Mouse (Mus musculus) kidney, embryonic 15.5 days (tissue): ENCODE results near the gene Optc. TPM values are rescaled to one million over a fixed set of nuclear protein-coding genes. Genes with fewer than 3 reads are reported as not detected.

Source experiments
- ATAC-seq: fragments of 200-750 bp; cut with Nextera tagmentation; replicated peaks from 2 replicates; pipeline ENCODE4 v1.8.0; 2017; ENCODE audit warnings: moderate TSS enrichment; ENCODE audit not compliant: low FRiP score
- H3K27ac ChIP-seq: fragments of 300-500 bp; sonication (generic); 2 replicates; pipeline ENCODE4 v1.5.1; 2015; ENCODE audit warnings: mild to moderate bottlenecking, inconsistent platforms
- H3K27me3 ChIP-seq: fragments of 300-500 bp; sonication (generic); 2 replicates; pipeline ENCODE4 v1.6.1; 2015; ENCODE audit warnings: inconsistent platforms
- H3K36me3 ChIP-seq: fragments of 300-500 bp; sonication (generic); 2 replicates; pipeline ENCODE4 v1.6.1; 2015; ENCODE audit warnings: inconsistent platforms
- H3K4me1 ChIP-seq: fragments of 300-500 bp; sonication (generic); 2 replicates; pipeline ENCODE4 v1.6.1; 2015; ENCODE audit warnings: inconsistent platforms
- H3K4me2 ChIP-seq: fragments of 300-500 bp; sonication (generic); 2 replicates; pipeline ENCODE4 v1.6.1; 2015; ENCODE audit warnings: moderate library complexity, mild to moderate bottlenecking, inconsistent platforms
- H3K4me3 ChIP-seq: fragments of 300-500 bp; sonication (generic); replicated peaks from 2 replicates; pipeline ENCODE4 v1.5.1; 2015; ENCODE audit warnings: mild to moderate bottlenecking, inconsistent platforms
- H3K9ac ChIP-seq: fragments of 300-500 bp; sonication (generic); 2 replicates; pipeline ENCODE4 v1.6.1; 2015; ENCODE audit warnings: mild to moderate bottlenecking, inconsistent platforms
- H3K9me3 ChIP-seq: fragments of 300-500 bp; sonication (generic); replicated peaks from 2 replicates; pipeline ENCODE4 v1.6.1; 2016; ENCODE audit warnings: inconsistent platforms
- WGBS: fragments of 180-500 bp; shearing (Covaris S2); methylation state at CpG from one replicate; pipeline ENCODE4 v1.1.7; 2015; ENCODE audit warnings: mixed read lengths; 5-methylcytosine and 5-hydroxymethylcytosine counted together
- polyA plus RNA-seq: library from polyadenylated mRNA; unstranded; fragments of >200 nt; fragmentation: Nextera tagmentation; extraction: Ambion mirVana; gene quantifications from 2 replicates; pipeline ENCODE4 v1.2.1, GENCODE M21; 2015

The Optc gene
- polyA plus RNA-seq, 1 experiment from 2014 or later, result 0.56 TPM

DNA sequence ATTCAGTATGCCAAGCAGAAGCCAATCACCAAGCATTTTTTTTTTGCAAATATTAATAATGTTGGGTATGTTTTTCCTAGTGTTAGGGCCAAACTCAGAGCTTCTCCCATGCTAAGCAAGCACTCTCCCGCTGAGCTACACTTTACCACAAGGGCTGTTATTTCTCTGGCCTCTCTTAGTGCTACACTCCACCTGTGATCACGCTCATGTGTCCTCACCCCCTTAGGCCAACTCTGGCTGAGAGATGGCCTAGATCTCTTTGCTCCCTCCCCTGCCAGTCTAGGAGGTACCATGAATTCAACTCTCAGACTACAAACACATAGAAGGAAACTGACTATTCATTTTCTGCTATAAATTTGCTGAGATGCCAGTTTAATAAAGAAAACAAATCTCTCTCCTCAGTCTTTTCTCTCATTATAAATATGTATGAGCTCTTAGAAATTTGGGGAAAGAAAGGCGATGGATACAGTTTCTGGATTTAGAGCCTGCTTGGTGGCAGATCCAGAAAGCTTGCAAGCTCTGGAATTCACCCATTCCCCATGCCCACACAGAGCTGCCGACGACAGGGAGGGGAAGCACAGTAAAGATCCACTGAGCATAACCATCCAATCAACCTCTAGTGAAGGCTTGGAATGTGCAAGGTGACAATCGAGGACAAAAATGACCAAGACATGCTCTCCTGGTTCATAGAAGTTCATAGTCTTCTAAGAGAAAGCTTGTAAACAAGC lies 34.5 kb downstream of the Optc start:
- H3K4me1 ChIP-seq, result peaks cover 19% of the 10 kb centered on the region
- 0 out of 2 replicates have a peak, but pooled peaks cover 2% of the 10 kb centered on the region for H3K27me3 ChIP-seq
- H3K4me3 ChIP-seq, result no peak overlapping the region
- ATAC-seq, result no peak
- 81% methylated on average over 6 of the region's 6 CpGs for WGBS
- H3K4me2 ChIP-seq, result no peak overlapping the region
- no peaks in the 10 kb centered on the region for H3K9me3 ChIP-seq
- H3K36me3 ChIP-seq, result no peaks in the 10 kb centered on the region
- H3K9ac ChIP-seq, result no peak overlapping the region
- H3K27ac ChIP-seq, result no peak overlapping the region

DNA sequence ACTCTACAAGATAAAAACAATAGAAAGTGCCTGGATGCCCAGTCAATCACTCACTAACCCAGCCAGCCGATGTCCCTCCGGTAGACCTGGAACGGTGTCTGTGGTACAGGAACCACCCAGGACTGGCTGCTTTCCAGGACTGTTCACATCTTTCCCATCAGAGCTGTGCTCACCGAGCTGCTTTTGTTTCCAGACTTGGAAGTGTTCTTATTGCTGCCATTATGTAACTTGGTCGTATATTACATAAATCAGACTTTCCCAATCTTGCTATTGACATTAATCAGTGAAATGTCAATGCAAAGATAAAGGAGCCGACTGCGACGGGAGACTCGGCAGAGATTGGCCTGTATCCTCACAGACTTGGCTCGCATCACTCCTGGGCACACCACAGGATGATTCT lies 36.6 kb downstream of the Optc start:
- H3K9me3 ChIP-seq, result no peaks in the 10 kb centered on the region
- no peak overlapping the region for H3K27ac ChIP-seq
- no peak overlapping the region for H3K4me3 ChIP-seq
- no peak overlapping the region for H3K9ac ChIP-seq
- WGBS, result 83% methylated on average over 10 of the region's 10 CpGs
- H3K27me3 ChIP-seq, result 0 out of 2 replicates have a peak, but pooled peaks cover 2% of the 10 kb centered on the region
- no peak overlapping the region for H3K4me2 ChIP-seq
- H3K4me1 ChIP-seq, result peaks cover 5% of the 10 kb centered on the region; the same call in 1 of the 2 replicates
- no peaks in the 10 kb centered on the region for H3K36me3 ChIP-seq
- ATAC-seq, result no peak

DNA sequence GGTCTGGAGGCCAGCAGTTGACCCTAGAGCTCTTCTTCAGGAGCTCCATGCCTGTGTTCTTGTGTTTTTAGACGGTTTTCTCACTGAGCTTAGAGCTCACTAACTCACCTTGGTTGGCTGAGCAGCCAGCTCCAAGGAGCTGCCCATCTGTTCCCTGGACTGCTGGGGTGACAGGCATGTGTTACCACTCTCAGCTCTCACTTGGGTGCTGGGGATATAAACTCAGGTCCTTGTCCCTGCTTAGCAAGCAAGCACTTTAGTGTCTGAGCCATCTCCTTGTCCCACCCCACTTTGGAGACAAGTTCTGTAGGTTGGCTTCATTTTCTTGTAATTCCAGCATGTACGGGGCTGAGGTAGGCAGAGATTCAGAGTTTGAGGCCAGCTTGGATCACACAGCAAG lies 38.6 kb downstream of the Optc start:
- H3K27me3 ChIP-seq, result no peaks in the 10 kb centered on the region
- 28% methylated on average over 2 of the region's 2 CpGs for WGBS
- H3K36me3 ChIP-seq, result no peaks in the 10 kb centered on the region
- H3K9ac ChIP-seq, result no peak overlapping the region
- H3K9me3 ChIP-seq, result no peaks in the 10 kb centered on the region
- peaks cover 7% of the 10 kb centered on the region for H3K4me1 ChIP-seq
- no peak overlapping the region for H3K4me3 ChIP-seq
- ATAC-seq, result no peak
- no peak overlapping the region for H3K27ac ChIP-seq
- no peak overlapping the region for H3K4me2 ChIP-seq

DNA sequence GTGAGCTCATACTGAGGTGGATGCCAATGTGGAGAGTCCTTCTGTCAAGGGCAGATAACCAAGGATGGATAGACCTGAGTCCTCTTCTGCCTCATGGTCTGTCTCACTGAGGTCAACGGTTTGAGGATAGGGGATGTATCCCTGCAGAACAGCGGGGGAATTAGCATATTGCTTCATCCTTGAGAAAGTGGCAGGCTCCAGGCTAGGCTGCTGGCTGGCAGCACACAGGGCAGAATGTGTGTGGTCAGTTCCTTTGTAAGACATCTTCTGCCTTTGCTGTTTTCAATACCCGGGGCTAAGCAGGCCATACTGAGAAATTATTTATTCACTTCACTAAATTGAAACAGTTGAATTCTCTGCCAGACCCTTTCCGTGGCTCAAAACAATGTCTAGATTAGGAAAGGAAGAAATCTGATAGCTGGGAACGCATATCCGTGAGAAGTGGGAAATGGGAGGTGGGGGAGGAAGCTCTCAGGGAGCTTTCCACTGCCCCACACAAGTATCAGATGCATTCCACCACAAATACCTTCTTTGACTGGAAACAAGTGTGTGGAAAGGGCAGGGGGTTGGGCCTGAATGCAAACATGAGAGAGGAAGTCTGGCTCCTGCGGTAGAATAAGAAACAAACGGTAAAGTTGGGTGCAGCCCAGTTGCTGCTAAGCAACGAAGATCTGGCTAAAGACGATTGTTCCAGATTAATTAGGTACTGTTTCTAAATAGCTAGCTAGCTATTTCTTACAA lies 44.4 kb downstream of the Optc start:
- no peaks in the 10 kb centered on the region for H3K36me3 ChIP-seq

DNA sequence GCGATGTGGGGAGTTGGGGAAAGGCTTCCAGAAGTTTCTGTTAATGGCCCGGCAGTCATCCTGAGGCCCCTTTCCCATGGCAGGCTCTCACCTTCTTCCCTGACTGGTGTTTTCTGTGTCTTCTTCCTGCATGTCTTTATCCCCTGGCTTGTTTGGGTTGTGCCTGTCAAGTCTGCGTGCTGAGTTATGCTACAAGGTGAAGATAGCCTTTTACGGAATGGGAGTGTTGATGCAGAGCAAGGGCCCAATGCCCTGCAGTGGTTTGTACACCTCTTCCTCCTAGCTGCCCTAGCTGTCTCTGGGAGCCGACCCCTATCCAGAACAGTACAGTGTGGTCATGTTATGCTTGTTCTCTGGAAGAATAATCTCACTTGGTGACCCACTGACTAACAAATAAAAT lies 46.8 kb downstream of the Optc start:
- H3K4me2 ChIP-seq, result no peak overlapping the region
- no peak for ATAC-seq
- WGBS, result 63% methylated on average over 5 of the region's 5 CpGs

More for the DNA sequence above, 44.4 kb downstream of the Optc start:
- Histone ChIP-seq H3K4me2 (peak overlapping the region; percentile 17; the same call in 1 of the 2 replicates), H3K9me3 (no peaks in the 10 kb centered on the region), H3K4me1 (peaks cover 39% of the 10 kb centered on the region), H3K4me3 (no peak overlapping the region), H3K9ac (no peak overlapping the region), H3K27me3 (no peaks in the 10 kb centered on the region), H3K27ac (peak overlapping the region; percentile 80)
- 12% methylated on average over 10 of the region's 10 CpGs for WGBS
- peak; percentile 62 for ATAC-seq

DNA sequence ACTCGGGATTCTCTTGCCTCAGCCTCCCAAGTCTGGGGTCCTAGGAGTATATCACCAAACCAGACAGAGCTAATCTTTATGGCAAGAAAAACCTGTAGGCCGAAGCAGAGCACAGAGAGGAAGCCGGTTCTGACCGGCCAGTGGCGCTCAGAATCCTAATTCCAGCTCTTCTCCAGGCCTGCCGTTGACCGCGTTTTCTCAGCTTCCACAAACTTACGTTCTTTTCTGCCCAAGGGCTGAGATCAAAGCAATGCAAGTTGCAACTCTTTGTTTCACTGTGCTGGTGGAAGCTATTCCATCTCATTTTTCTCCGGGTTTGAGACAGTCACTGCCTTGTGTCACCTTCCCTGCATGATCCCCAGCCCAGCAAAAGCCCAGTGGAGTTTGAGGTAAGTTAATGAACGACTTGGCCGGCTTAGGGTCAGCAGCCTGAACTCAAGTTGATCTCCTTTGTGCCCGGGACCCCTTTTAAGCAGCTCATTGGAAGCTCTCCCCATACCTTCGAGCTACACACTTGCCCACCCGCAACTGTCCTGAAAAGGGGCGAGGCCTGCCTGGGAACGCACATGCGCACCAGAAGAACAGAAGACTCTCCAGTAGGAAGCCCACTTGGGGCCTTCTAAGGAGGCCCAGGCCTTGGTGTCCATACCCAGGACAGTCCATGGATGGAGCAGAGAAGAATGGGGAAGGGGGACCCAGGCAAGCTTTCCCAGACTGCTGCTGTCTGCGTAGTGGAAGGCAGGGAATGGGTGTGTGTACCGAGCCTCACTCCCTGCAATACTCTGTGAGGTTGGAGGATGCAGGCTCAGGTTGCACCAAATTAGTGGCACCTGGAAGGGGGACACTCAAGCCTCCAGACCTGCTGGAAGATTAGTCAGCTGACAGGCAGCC lies 47.7 kb downstream of the Optc start:
- peak overlapping the region; percentile 69 for H3K27ac ChIP-seq
- no peak overlapping the region for H3K4me2 ChIP-seq
- 66% methylated on average over 20 of the region's 20 CpGs for WGBS
- no peaks in the 10 kb centered on the region for H3K36me3 ChIP-seq
- no peak overlapping the region for H3K9ac ChIP-seq
- H3K27me3 ChIP-seq, result no peaks in the 10 kb centered on the region
- peaks cover 64% of the 10 kb centered on the region for H3K4me1 ChIP-seq
- ATAC-seq, result 0 out of 2 replicates have a peak, but pooled peaks have one; percentile 16
- H3K9me3 ChIP-seq, result no peaks in the 10 kb centered on the region
- no peak overlapping the region for H3K4me3 ChIP-seq

More for the DNA sequence above, 46.8 kb downstream of the Optc start:
- Histone ChIP-seq H3K9ac (no peak overlapping the region), H3K4me3 (no peak overlapping the region), H3K27ac (no peak overlapping the region), H3K9me3 (no peaks in the 10 kb centered on the region), H3K4me1 (peaks cover 54% of the 10 kb centered on the region), H3K27me3 (no peaks in the 10 kb centered on the region), H3K36me3 (no peaks in the 10 kb centered on the region)

- no peaks in the 10 kb centered on the region for H3K36me3 ChIP-seq
- ATAC-seq, result no peak
- no peaks in the 10 kb centered on the region for H3K9me3 ChIP-seq
- H3K4me3 ChIP-seq, result no peak overlapping the region
- H3K27ac ChIP-seq, result peak overlapping the region; percentile 18; the same call in 1 of the 2 replicates
- H3K27me3 ChIP-seq, result no peaks in the 10 kb centered on the region
- no peak overlapping the region for H3K4me2 ChIP-seq
- H3K9ac ChIP-seq, result no peak overlapping the region
- peaks cover 71% of the 10 kb centered on the region for H3K4me1 ChIP-seq
- 69% methylated on average over 6 of the region's 6 CpGs for WGBS
These were observed 48.5 kb downstream of the Optc start for GRCm38 (mm10) chr1:133859257-133859656.

DNA sequence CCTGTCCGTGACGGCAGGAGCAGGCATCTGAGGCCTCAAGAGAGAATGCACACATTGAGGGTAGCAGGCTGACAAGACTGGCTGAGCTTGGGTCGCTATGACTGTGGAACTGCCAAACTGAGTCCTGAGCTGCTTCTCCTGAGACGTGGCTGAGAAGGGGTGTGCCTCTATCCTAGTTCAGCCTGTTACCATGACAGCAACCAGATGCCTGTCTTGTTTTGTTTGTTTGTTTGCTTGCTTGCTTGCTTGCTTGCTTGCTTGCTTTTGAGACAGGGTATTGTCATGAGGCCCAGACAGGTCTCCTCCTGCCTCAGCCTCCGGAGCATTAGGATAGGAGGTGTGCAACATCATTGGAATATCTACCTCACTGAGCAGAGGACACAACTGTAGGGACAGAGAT lies 50.0 kb downstream of the Optc start:
- no peak for ATAC-seq
- no peaks in the 10 kb centered on the region for H3K36me3 ChIP-seq
- H3K4me1 ChIP-seq, result peaks cover 58% of the 10 kb centered on the region
- H3K9me3 ChIP-seq, result no peaks in the 10 kb centered on the region
- H3K27me3 ChIP-seq, result 0 out of 2 replicates have a peak, but pooled peaks cover 5% of the 10 kb centered on the region
- H3K27ac ChIP-seq, result no peak overlapping the region
- H3K9ac ChIP-seq, result no peak overlapping the region
- no peak overlapping the region for H3K4me2 ChIP-seq
- H3K4me3 ChIP-seq, result no peak overlapping the region
- 88% methylated on average over 5 of the region's 5 CpGs for WGBS

- H3K9ac ChIP-seq, result no peak overlapping the region
- no peak overlapping the region for H3K27ac ChIP-seq
- ATAC-seq, result peak; percentile 13; the same call in 1 of the 2 replicates
- 0 out of 2 replicates have a peak, but pooled peaks cover 5% of the 10 kb centered on the region for H3K27me3 ChIP-seq
- H3K9me3 ChIP-seq, result no peaks in the 10 kb centered on the region
- H3K4me1 ChIP-seq, result peaks cover 58% of the 10 kb centered on the region
- no peak overlapping the region for H3K4me2 ChIP-seq
- no peak overlapping the region for H3K4me3 ChIP-seq
- 82% methylated on average over 5 of the region's 5 CpGs for WGBS
- H3K36me3 ChIP-seq, result no peaks in the 10 kb centered on the region
These were observed 50.6 kb downstream of the Optc start for GRCm38 (mm10) chr1:133857171-133857570.

DNA sequence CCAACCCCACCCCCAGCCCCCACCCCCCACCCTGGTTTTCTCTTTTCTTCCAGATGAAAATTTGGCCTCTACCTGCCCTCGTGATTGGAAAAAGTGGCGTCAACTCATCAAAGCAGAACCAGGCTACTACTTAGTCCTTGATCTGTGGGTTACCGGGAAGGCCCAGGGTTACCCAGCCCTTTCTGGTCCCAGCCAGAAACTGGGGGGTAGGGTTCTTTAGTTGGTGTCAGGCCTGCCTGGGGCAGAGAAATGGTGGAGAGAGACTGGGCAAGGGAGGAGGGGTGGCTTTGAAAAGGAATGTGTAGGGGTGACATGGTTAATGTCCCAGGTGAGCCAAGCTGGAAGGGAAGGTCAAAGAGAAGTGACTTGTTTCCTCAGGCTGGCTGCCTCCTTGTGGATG lies 51.1 kb downstream of the Optc start:
- Histone ChIP-seq H3K27me3 (0 out of 2 replicates have a peak, but pooled peaks cover 5% of the 10 kb centered on the region), H3K9me3 (no peaks in the 10 kb centered on the region), H3K36me3 (no peaks in the 10 kb centered on the region), H3K4me3 (no peak overlapping the region), H3K27ac (no peak overlapping the region), H3K4me1 (peaks cover 58% of the 10 kb centered on the region), H3K9ac (no peak overlapping the region), H3K4me2 (no peak overlapping the region)
- 57% methylated on average over 3 of the region's 3 CpGs for WGBS
- ATAC-seq, result peak; percentile 42; the same call in 1 of the 2 replicates

GRCm38 (mm10) chr1:133856133-133856541 lies 51.7 kb downstream of the Optc start:
- Histone ChIP-seq H3K4me1 (peaks cover 56% of the 10 kb centered on the region), H3K9me3 (no peaks in the 10 kb centered on the region), H3K27me3 (0 out of 2 replicates have a peak, but pooled peaks cover 5% of the 10 kb centered on the region), H3K36me3 (no peaks in the 10 kb centered on the region), H3K9ac (no peak overlapping the region), H3K4me2 (no peak overlapping the region; the same call in 1 of the 2 replicates), H3K4me3 (no peak overlapping the region), H3K27ac (peak overlapping the region; percentile 28)
- ATAC-seq, result no peak
- 31% methylated on average over 11 of the region's 11 CpGs for WGBS
